Mouse (Mus musculus) midbrain, embryonic 11.5 days (tissue): ENCODE results near the gene Zfp811. TPM values are rescaled to one million over a fixed set of nuclear protein-coding genes. Genes with fewer than 3 reads are reported as not detected.
"Not testable (repeated sequence)": the region's sequence is repeated elsewhere in the genome, so short reads cannot be mapped to it uniquely, and the experiment has no call there.

Experiments used
- ATAC-seq: fragments of 200-750 bp; cut with Nextera tagmentation; 2 replicates; pipeline ENCODE4 v1.8.0; 2017; ENCODE audit warnings: moderate TSS enrichment, moderate library complexity; ENCODE audit not compliant: low FRiP score
- DNase-seq: peaks from one replicate; pipeline ENCODE4 v3.0.0; 2015; ENCODE audit warnings: low spot score; ENCODE audit errors: missing footprints
- H3K27ac ChIP-seq: fragments of 300-500 bp; sonication (generic); 2 replicates; pipeline ENCODE4 v1.5.1; 2014; ENCODE audit warnings: low read depth, low read length
- H3K27me3 ChIP-seq: fragments of 300-500 bp; sonication (generic); 2 replicates; pipeline ENCODE4 v1.6.1; 2014; ENCODE audit warnings: mild to moderate bottlenecking, low read length, moderate library complexity, mixed read lengths; ENCODE audit not compliant: control insufficient read depth, insufficient read depth
- H3K36me3 ChIP-seq: fragments of 300-500 bp; sonication (generic); 2 replicates; pipeline ENCODE4 v1.6.1; 2014; ENCODE audit warnings: mild to moderate bottlenecking, low read length, moderate library complexity, mixed read lengths; ENCODE audit not compliant: control insufficient read depth, insufficient read depth
- H3K4me1 ChIP-seq: fragments of 300-500 bp; sonication (generic); 2 replicates; pipeline ENCODE4 v1.6.1; 2014; ENCODE audit warnings: low read length; ENCODE audit not compliant: control insufficient read depth, insufficient read depth
- H3K4me2 ChIP-seq: fragments of 300-500 bp; sonication (generic); 2 replicates; pipeline ENCODE4 v1.6.1; 2014; ENCODE audit warnings: mild to moderate bottlenecking, moderate library complexity
- H3K4me3 ChIP-seq: fragments of 300-500 bp; sonication (generic); 2 replicates; pipeline ENCODE4 v1.5.1; 2014; ENCODE audit warnings: low read depth, low read length
- H3K9ac ChIP-seq: fragments of 300-500 bp; sonication (generic); 2 replicates; pipeline ENCODE4 v1.6.1; 2014; ENCODE audit warnings: low read length
- H3K9me3 ChIP-seq: fragments of 300-500 bp; sonication (generic); 2 replicates; pipeline ENCODE4 v1.6.1; 2016; ENCODE audit warnings: low read length; ENCODE audit not compliant: control insufficient read depth
- WGBS: fragments of 180-500 bp; shearing (Covaris S2); extraction: QIAGEN DNeasy Blood & Tissue Kit; methylation state at CpG from one replicate; pipeline ENCODE4 v1.1.7; 2014; 5-methylcytosine and 5-hydroxymethylcytosine counted together
- polyA plus RNA-seq: library from polyadenylated mRNA; unstranded; fragments of >200 nt; fragmentation: Nextera tagmentation; extraction: Ambion mirVana; gene quantifications from 2 replicates; pipeline ENCODE4 v1.2.1, GENCODE M21; 2014

Zfp811 gene
- polyA plus RNA-seq = 38.1 and 42.0 TPM in 2 replicates

GRCm38 (mm10) chr17:32809544-32810374 lies at the start of gene Zfp811:
Gene Zfp811 (minus strand): TSS chr17:32809931.
- DNase-seq (peak; percentile 98), ATAC-seq (peak; percentile 93)
- Histone ChIP-seq H3K27ac (peak within 1 kb of the TSS; percentile 92), H3K9ac (peak within 1 kb of the TSS; percentile 83), H3K27me3 (no peaks in the 10 kb centered on the region), H3K4me1 (peaks cover 21% of the 10 kb centered on the region), H3K36me3 (no peaks in the 10 kb centered on the region; the same call in 1 of the 2 replicates), H3K4me2 (peak within 1 kb of the TSS; percentile 49), H3K4me3 (peak within 1 kb of the TSS; percentile 57), H3K9me3 (no peaks in the 10 kb centered on the region)
- whole genome bisulfite sequencing = under 1% methylated on average over 17 of the region's 17 CpGs

GRCm38 (mm10) chr17:32856713-32857112 lies 47.0 kb upstream of the Zfp811 start:
- H3K4me1 ChIP-seq, H3K27ac ChIP-seq, H3K4me3 ChIP-seq, ATAC-seq, H3K27me3 ChIP-seq, H3K9ac ChIP-seq, H3K9me3 ChIP-seq, H3K36me3 ChIP-seq, DNase-seq, H3K4me2 ChIP-seq: not testable (repeated sequence)
- 56% methylated on average over 3 of the region's 6 CpGs for WGBS

- H3K4me3 ChIP-seq = no peak overlapping the region
- H3K36me3 ChIP-seq = no peaks in the 10 kb centered on the region
- H3K4me1 ChIP-seq = no peaks in the 10 kb centered on the region
- DNase-seq (no peak), ATAC-seq (no peak)
- H3K27me3 ChIP-seq = no peaks in the 10 kb centered on the region
- no peak overlapping the region for H3K27ac ChIP-seq
- 34% methylated on average over 7 of the region's 7 CpGs for WGBS
- H3K4me2 ChIP-seq = no peak overlapping the region
- no peak overlapping the region for H3K9ac ChIP-seq
- no peaks in the 10 kb centered on the region for H3K9me3 ChIP-seq
These were observed 41.9 kb upstream of the Zfp811 start for GRCm38 (mm10) chr17:32851581-32851980.

- no peak for ATAC-seq
- 71% methylated on average over 2 of the region's 2 CpGs for WGBS
These were observed 31.7 kb upstream of the Zfp811 start for GRCm38 (mm10) chr17:32841388-32841787.

GRCm38 (mm10) chr17:32839083-32839802 lies 29.5 kb upstream of the Zfp811 start:
- H3K27me3 ChIP-seq = no peaks in the 10 kb centered on the region
- DNase-seq = no peak
- ATAC-seq = no peak
- H3K9ac ChIP-seq = no peak overlapping the region
- no peak overlapping the region for H3K27ac ChIP-seq
- no peaks in the 10 kb centered on the region for H3K36me3 ChIP-seq
- H3K4me1 ChIP-seq = no peaks in the 10 kb centered on the region
- WGBS = 54% methylated on average over 15 of the region's 15 CpGs
- no peak overlapping the region for H3K4me2 ChIP-seq
- H3K9me3 ChIP-seq = no peaks in the 10 kb centered on the region
- H3K4me3 ChIP-seq = no peak overlapping the region

More at GRCm38 (mm10) chr17:32841388-32841787, 31.7 kb upstream of the Zfp811 start:
- no peak overlapping the region for H3K9ac ChIP-seq
- no peaks in the 10 kb centered on the region for H3K36me3 ChIP-seq
- no peaks in the 10 kb centered on the region for H3K4me1 ChIP-seq
- no peaks in the 10 kb centered on the region for H3K9me3 ChIP-seq
- H3K27me3 ChIP-seq = no peaks in the 10 kb centered on the region
- H3K4me2 ChIP-seq = no peak overlapping the region
- no peak overlapping the region for H3K27ac ChIP-seq
- no peak overlapping the region for H3K4me3 ChIP-seq
- no peak for DNase-seq

GRCm38 (mm10) chr17:32830418-32830782 lies 20.7 kb upstream of the Zfp811 start:
- Histone ChIP-seq H3K9me3 (no peaks in the 10 kb centered on the region), H3K9ac (peak overlapping the region; percentile 25; the same call in 1 of the 2 replicates), H3K4me3 (peak overlapping the region; percentile 76), H3K4me1 (peaks cover 10% of the 10 kb centered on the region), H3K27ac (no peak overlapping the region), H3K4me2 (peak overlapping the region; percentile 64), H3K36me3 (peaks cover 4% of the 10 kb centered on the region; the same call in 1 of the 2 replicates), H3K27me3 (no peaks in the 10 kb centered on the region)
- DNase-seq (no peak), ATAC-seq (peak; percentile 47)
- WGBS = 29% methylated on average over 3 of the region's 3 CpGs

GRCm38 (mm10) chr17:32829540-32830417 lies 20.0 kb upstream of the Zfp811 start, which contains the start of gene Zfp799:
Gene Zfp799 (minus strand): TSS chr17:32830261.
- ATAC-seq (peak; percentile 99), DNase-seq (peak; percentile 97)
- Histone ChIP-seq H3K27me3 (no peaks in the 10 kb centered on the region), H3K4me3 (peak within 1 kb of the TSS; percentile 76), H3K4me1 (peaks cover 10% of the 10 kb centered on the region), H3K9me3 (no peaks in the 10 kb centered on the region), H3K4me2 (peak within 1 kb of the TSS; percentile 64), H3K27ac (peak within 1 kb of the TSS; percentile 36; the same call in 1 of the 2 replicates), H3K9ac (peak within 1 kb of the TSS; percentile 90), H3K36me3 (peaks cover 5% of the 10 kb centered on the region; the same call in 1 of the 2 replicates)
- WGBS = 2% methylated on average over 35 of the region's 35 CpGs

GRCm38 (mm10) chr17:32816074-32816784 lies 6.5 kb upstream of the Zfp811 start:
- no peaks in the 10 kb centered on the region for H3K27me3 ChIP-seq
- no peak overlapping the region for H3K27ac ChIP-seq
- no peak overlapping the region for H3K9ac ChIP-seq
- 89% methylated on average over 1 of the region's 1 CpGs for WGBS
- ATAC-seq = no peak
- H3K9me3 ChIP-seq = no peaks in the 10 kb centered on the region
- H3K4me2 ChIP-seq = no peak overlapping the region
- no peak overlapping the region for H3K4me3 ChIP-seq
- peak; percentile 88 for DNase-seq
- H3K4me1 ChIP-seq = 0 out of 2 replicates have a peak, but pooled peaks cover 5% of the 10 kb centered on the region
- peaks cover 19% of the 10 kb centered on the region for H3K36me3 ChIP-seq
